Mouse (Mus musculus) Patski (cell line): Measurements from ENCODE around the gene Coro2a. TPM values are rescaled to one million over a fixed set of nuclear protein-coding genes. Genes with fewer than 3 reads are reported as not detected.
"Not testable (repeated sequence)": the region's sequence is repeated elsewhere in the genome, so short reads cannot be mapped to it uniquely, and the experiment has no call there.

Experiments
- ATAC-seq: fragments of 100-300 bp; one replicate; pipeline ENCODE4 v1.8.0; 2021
- CTCF ChIA-PET: fragments of 350-600 bp; sonication (Branson Sonifier 250); formaldehyde crosslinking; loops from one replicate; lab custom pipeline; 2022; ENCODE audit warnings: inconsistent platforms; lab: Charles Lee
- POLR2A ChIA-PET: fragments of 350-600 bp; sonication (Branson Sonifier 250); formaldehyde crosslinking; loops from one replicate; lab custom pipeline; 2022; ENCODE audit warnings: antibody characterized with exemption, inconsistent platforms; lab: Charles Lee
- DNase-seq: peaks from one replicate; pipeline ENCODE4 v3.0.0-alpha.2; 2011; ENCODE audit warnings: low read depth, low spot score
- H3K27me3 ChIP-seq: fragments of 371-371 bp; one replicate; pipeline ENCODE4 v1.5.1; 2021
- CTCF ChIP-seq: fragments of 100-300 bp; IDR thresholded peaks from one replicate; pipeline ENCODE4 v1.5.1; 2021
- in situ Hi-C: fragments of 300-500 bp; cut with MboI; formaldehyde crosslinking; loops from 3 replicates; pipeline ENCODE4 v1.11.1; 2018; ENCODE audit warnings: low pct_unique_long_range_greater_than_20kb, mixed read lengths
- polyA plus RNA-seq: library from polyadenylated mRNA; unstranded; gene quantifications from one replicate; pipeline ENCODE4 v1.2.3, GENCODE M21; 2021

Gene Coro2a
- polyA plus RNA-seq, 1 experiment from 2014 or later, result 0.12 TPM

DNA sequence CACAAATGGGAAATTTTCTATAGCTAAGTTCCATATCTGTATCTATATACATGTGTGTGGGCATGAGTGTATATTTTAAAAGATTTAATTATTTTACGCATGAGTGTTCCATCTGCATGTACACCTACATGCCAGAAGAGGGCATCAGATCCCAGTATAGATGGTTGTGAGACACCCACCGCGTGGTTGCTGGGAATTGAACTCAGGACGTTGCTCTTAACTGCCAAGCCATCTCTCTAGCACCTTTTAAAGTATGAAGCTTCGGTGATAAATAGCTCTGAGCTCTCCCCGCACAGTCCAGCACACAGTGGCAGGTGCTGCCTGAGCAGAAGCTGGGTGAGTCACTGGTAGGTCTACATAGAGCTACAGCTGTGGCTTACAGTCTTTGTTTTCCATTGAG is 15.4 kb upstream of the Coro2a start:
- in situ Hi-C loops, result loop anchor here (5.0 kb wide), 1 partner anchor 35 kb away; the partner anchor contains the start of gene Tbc1d2
- ChIA-PET CTCF (interaction anchor here (0.9 to 14.9 kb wide), 9 partner anchors 8 to 419 kb away, joined by 3 to 175 read pairs (median 3); partner anchors contain the start of gene Tbc1d2), POLR2A (no interaction called here)
- no peaks in the 10 kb centered on the region for H3K27me3 ChIP-seq
- ATAC-seq (peak; percentile 44), DNase-seq (no peak)
- TF ChIP-seq CTCF, result no peak

DNA sequence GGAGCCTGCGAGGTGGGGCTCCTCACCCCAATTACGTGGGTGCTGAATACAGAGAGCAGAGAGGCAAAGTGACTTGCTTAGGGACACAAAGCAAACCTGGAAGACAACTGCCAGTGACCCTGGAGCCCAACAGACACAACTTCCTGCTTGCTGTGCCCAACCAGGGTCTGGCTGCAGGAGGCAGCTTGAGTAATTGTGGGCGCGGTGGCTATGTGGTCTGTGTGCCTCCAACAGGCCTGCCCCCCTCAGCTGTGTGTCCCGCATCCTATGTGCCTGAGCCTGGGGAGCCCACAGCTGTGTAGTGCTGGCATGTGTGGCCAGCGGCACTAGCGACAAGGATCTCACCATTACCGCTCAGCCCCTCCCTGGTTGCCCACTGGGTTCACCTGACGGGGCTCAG is 12.6 kb upstream of the Coro2a start:
- ATAC-seq (no peak), DNase-seq (no peak)
- CTCF ChIA-PET, result interaction anchor here (14.9 kb wide), 1 partner anchor 41 kb away, joined by 175 read pairs; the partner anchor contains the start of gene Tbc1d2
- no peak for TF ChIP-seq CTCF
- in situ Hi-C loops, result loop anchor here (5.0 kb wide), 1 partner anchor 38 kb away; the partner anchor contains the start of gene Tbc1d2
- POLR2A ChIA-PET, result no interaction called here
- H3K27me3 ChIP-seq, result no peaks in the 10 kb centered on the region

DNA sequence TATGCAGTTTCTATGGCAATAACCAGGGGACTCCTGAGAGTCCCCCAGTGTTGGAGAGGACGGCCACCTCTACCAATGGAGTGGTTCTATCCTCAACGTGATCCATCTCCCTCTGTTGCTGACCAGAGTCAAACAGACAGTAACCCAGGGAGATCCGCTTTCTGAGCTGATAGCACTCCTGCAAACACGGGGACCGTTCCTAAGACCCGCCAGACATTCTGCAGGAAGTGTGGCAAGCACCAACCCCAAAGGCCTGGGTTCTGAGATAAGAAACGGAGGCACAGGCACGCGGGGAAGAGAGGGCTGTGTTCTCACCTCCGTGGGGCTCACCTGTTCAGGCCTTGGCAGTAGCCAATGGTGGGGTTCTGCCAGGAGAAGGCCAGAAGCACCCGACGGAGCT is 11.6 kb upstream of the Coro2a start:
- ChIA-PET CTCF (interaction anchor here (14.9 kb wide), 1 partner anchor 42 kb away, joined by 175 read pairs; the partner anchor contains the start of gene Tbc1d2), POLR2A (no interaction called here)
- in situ Hi-C loops, result no loop called here
- no peak for ATAC-seq
- TF ChIP-seq CTCF, result no peak
- DNase-seq, result no peak
- no peaks in the 10 kb centered on the region for H3K27me3 ChIP-seq

DNA sequence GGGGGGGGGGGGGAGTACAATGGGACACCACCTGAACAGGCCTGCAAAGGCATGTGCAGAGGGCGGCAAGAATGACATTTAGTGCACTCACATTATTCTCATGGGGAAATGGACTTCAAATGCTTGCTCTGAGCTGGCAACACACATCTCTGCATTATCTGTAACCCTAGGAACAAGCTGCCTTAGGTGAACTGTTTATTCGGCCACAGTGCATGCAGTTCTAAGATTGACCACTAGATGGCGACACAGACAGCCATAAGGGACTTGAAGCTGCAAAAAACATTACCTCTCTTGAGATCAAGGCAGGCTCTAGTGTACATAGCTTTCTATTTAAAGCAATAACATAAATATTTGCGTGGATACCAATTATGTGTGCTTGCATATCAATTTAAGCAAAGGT is 9.2 kb upstream of the Coro2a start:
- CTCF ChIA-PET, result interaction anchor here (1.0 to 14.9 kb wide), 12 partner anchors 8 to 425 kb away, joined by 3 to 175 read pairs (median 5); partner anchors contain the start of gene Tbc1d2
- POLR2A ChIA-PET, result interaction anchor here (1.1 kb wide), 1 partner anchor 48 kb away, joined by 3 read pairs; no protein-coding TSS in a partner anchor
- DNase-seq, result peak; percentile 28
- peak; percentile 31 for ATAC-seq
- in situ Hi-C loops, result no loop called here
- no peaks in the 10 kb centered on the region for H3K27me3 ChIP-seq
- TF ChIP-seq CTCF, result no peak

DNA sequence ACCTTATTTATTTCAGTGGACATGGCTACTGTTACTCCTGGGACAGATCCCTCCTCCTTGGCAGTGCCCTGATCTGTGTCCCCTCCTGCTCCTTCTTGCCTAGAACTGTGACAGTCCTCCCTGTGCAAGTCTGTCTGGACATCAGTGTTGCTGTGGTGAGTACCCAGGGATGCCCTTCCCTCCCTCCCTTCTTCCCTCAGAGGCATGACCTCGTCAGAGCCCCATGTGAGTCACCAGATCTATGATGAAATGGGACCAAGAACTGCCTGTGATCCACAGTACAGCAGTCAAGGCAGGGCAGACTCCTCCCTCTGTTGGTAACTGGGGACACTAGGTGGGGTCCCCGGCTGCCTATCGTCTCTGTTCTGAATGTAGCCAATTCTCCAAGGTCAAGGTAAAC is 5.6 kb upstream of the Coro2a start:
- no peak for TF ChIP-seq CTCF
- in situ Hi-C loops, result no loop called here
- DNase-seq (peak; percentile 24), ATAC-seq (peak; percentile 74)
- no peaks in the 10 kb centered on the region for H3K27me3 ChIP-seq
- ChIA-PET CTCF (no interaction called here), POLR2A (interaction anchor here (1.0 kb wide), 1 partner anchor 16 kb away, joined by 4 read pairs; no protein-coding TSS in a partner anchor)

DNA sequence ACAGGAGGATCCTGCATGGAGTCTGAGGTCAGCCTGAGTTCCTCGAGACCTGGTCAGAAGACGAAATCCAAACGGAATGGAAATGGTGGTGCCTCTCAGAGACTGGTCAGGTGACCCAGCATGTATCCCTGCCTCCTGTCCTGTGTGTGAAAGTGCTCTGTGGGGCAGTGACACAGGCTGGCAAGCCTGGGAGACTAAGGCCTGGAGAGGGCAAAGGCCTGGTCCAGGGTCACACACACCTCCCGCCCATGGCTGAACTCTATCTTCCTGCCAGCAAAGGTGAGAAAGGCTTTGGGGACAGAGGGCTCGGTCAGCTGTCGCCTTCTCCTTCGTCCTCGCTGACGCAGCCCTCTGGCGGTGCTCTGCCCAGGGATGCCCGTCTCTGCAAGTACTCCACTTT is 3.4 kb upstream of the Coro2a start:
- ChIA-PET CTCF (no interaction called here), POLR2A (no interaction called here)
- in situ Hi-C loops, result no loop called here
- H3K27me3 ChIP-seq, result peaks cover 10% of the 10 kb centered on the region
- TF ChIP-seq CTCF, result no peak
- ATAC-seq (no peak), DNase-seq (no peak)

DNA sequence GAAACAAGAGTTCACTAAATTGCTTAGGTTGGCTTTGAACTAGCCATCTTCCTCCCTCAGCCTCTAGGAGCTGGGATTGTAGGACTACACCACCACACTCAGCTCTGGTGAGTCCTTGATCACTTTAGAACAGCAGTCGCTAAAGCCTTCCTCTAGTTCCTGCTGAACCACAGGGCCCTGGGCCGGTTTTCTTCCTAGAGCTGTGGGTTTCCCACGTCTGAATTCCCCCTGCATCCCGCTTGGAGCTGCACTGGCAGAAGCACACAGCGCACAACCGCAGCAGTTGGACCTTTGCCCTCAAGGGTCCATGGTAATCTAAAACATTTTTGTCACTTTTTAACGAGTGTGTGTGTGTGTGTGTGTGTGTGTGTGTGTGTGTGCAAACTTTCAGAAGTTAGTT is 702 bp upstream of the Coro2a start:
- no peak for DNase-seq
- ChIA-PET CTCF (interaction anchor here (1.5 to 2.8 kb wide), 4 partner anchors 9 to 55 kb away, joined by 4 to 7 read pairs (median 5); no protein-coding TSS in a partner anchor), POLR2A (no interaction called here)
- TF ChIP-seq CTCF, result no peak
- H3K27me3 ChIP-seq, result peaks cover 10% of the 10 kb centered on the region
- in situ Hi-C loops, result no loop called here
- ATAC-seq, result no peak

DNA sequence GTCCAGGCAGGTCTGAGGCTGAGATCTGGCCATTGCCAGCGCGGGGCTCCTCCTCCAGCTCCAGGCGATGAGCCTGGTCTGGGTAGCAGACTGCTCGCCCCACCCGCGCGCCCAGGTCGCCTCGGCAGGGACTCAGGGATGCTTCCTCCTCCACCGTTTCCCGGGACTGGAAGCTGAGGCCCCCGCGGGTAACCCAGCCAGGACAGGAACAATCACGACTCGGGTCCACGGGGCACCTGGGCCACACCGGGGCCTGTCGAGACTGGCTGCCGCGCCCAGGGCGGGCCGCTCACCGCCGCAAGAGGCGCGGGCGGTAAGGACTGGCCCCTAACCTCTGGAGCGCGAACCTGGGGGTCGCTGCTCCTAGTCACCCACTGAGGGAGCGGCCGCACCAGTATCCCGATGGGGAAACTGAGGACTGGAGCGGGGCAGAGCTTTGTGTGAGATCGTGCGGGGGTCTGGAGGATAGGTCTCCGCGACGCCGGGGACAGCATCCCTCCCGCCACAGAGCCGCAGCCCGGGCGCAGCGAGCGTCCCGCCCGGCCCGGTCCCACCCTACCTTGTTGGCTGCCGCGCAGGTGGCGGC is 651 bp downstream of the Coro2a start:
- in situ Hi-C loops, result no loop called here
- ChIA-PET CTCF (interaction anchor here (0.6 to 2.8 kb wide), 3 partner anchors 10 to 56 kb away, joined by 3 to 7 read pairs (median 4); no protein-coding TSS in a partner anchor), POLR2A (no interaction called here)
- peaks cover 10% of the 10 kb centered on the region for H3K27me3 ChIP-seq
- no peak for ATAC-seq
- no peak for DNase-seq
- no peak for TF ChIP-seq CTCF

DNA sequence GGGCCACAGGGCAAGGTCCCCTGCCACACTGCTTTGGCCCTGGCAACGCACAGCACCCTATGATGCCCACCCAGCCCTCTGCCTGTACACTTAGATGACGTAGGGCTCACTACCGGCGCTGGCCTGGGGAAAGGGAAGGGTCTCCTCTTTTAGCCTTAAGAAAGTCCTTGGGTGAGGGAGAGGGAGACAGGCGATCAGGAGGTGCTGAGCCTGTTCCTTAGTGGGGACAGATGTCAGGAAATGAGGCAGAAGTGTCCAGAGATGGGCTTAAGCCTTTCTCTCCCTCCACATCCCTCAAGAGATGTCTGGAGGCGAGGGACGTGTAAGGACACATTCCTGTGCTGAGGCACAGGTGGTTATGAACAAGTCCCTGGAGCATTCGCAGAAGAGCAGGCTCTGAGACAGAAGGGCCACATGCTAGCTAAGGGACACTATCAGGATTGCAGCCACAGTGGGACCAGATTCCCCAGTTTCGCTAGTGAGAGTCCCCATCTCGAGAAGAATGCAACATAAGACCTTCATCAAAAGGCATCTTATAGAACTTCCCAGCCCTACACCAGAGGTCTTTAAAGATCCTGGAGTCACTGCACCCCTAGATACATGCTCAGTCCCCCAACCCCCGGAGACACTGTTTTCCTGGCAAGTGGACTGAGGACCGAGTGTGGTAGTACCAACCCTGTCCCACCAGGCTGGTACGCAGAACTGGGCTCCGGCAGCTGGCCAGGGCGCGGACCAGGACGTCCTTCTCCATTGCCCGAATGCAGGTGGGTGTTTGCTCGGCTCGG is 1.3 kb downstream of the Coro2a start:
- peaks cover 10% of the 10 kb centered on the region for H3K27me3 ChIP-seq
- in situ Hi-C loops, result no loop called here
- ATAC-seq (no peak), DNase-seq (no peak)
- no peak for TF ChIP-seq CTCF
- ChIA-PET POLR2A (no interaction called here), CTCF (interaction anchor here (2.8 kb wide), 1 partner anchor 57 kb away, joined by 7 read pairs; no protein-coding TSS in a partner anchor)

DNA sequence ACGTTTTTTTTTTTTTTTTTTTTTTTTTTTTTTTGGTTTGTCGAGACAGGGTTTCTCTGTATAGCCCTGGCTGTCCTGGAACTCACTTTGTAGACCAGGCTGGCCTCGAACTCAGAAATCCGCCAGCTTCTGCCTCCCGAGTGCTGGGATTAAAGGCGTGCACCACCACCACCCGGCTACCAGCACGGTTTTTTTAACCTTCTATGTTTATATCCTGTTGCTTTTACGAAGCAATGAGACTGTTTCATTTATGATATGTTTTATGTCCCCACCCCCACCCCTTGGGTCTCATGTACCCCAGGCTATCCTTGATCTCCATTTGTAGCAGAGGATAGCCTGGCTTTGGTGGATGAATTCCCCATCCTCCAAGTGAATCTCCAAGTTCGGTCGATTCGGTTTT is 2.4 kb downstream of the Coro2a start:
- in situ Hi-C loops, result loop anchor here (5.0 kb wide), 1 partner anchor 42 kb away; no protein-coding TSS in a partner anchor
- POLR2A ChIA-PET, CTCF ChIA-PET, ATAC-seq, DNase-seq: not testable (repeated sequence)
- peaks cover 10% of the 10 kb centered on the region for H3K27me3 ChIP-seq
